Mouse (Mus musculus) embryonic facial prominence, embryonic 12.5 days (tissue): ENCODE measurements around the gene Mia2. TPM values are rescaled to one million over a fixed set of nuclear protein-coding genes. Genes with fewer than 3 reads are reported as not detected.
"Not testable (repeated sequence)": the region's sequence is repeated elsewhere in the genome, so short reads cannot be mapped to it uniquely, and the experiment has no call there.

Source experiments
- ATAC-seq: fragments of 200-750 bp; cut with Nextera tagmentation; 2 replicates; pipeline ENCODE4 v1.8.0; 2017; ENCODE audit not compliant: insufficient number of reproducible peaks, insufficient read depth, low FRiP score, low TSS enrichment
- H3K27ac ChIP-seq: fragments of 300-500 bp; sonication (generic); 2 replicates; pipeline ENCODE4 v1.5.1; 2016; ENCODE audit warnings: mild to moderate bottlenecking
- H3K27me3 ChIP-seq: fragments of 300-500 bp; sonication (generic); 2 replicates; pipeline ENCODE4 v1.6.1; 2016; ENCODE audit warnings: mild to moderate bottlenecking, moderate library complexity
- H3K36me3 ChIP-seq: fragments of 300-500 bp; sonication (generic); 2 replicates; pipeline ENCODE4 v1.6.1; 2016; ENCODE audit warnings: mild to moderate bottlenecking
- H3K4me1 ChIP-seq: fragments of 300-500 bp; sonication (generic); 2 replicates; pipeline ENCODE4 v1.6.1; 2016
- H3K4me2 ChIP-seq: fragments of 300-500 bp; sonication (generic); replicated peaks from 2 replicates; pipeline ENCODE4 v1.6.1; 2016; ENCODE audit warnings: mild to moderate bottlenecking, moderate library complexity
- H3K4me3 ChIP-seq: fragments of 300-500 bp; sonication (generic); 2 replicates; pipeline ENCODE4 v1.5.1; 2016; ENCODE audit warnings: mild to moderate bottlenecking
- H3K9ac ChIP-seq: fragments of 300-500 bp; sonication (generic); 2 replicates; pipeline ENCODE4 v1.6.1; 2016; ENCODE audit warnings: mild to moderate bottlenecking, moderate library complexity
- H3K9me3 ChIP-seq: fragments of 300-500 bp; sonication (generic); 2 replicates; pipeline ENCODE4 v1.6.1; 2016; ENCODE audit warnings: mild to moderate bottlenecking, moderate library complexity
- WGBS: fragments of 180-500 bp; shearing (Covaris S2); methylation state at CpG from one replicate; pipeline ENCODE4 v1.1.7; 2016; 5-methylcytosine and 5-hydroxymethylcytosine counted together
- polyA plus RNA-seq: library from polyadenylated mRNA; unstranded; fragments of >200 nt; fragmentation: Nextera tagmentation; extraction: Ambion mirVana; gene quantifications from 2 replicates; pipeline ENCODE4 v1.2.1, GENCODE M21; 2016

Gene Mia2
- 58.0 and 60.3 TPM in 2 replicates for polyA plus RNA-seq

GRCm38 (mm10) chr12:59095104-59096025 is at the start of gene Mia2:
Mia2 (plus strand) TSS chr12:59095799.
- H3K36me3 ChIP-seq = no peaks in the 10 kb centered on the region
- no peaks in the 10 kb centered on the region for H3K4me1 ChIP-seq
- H3K27ac ChIP-seq = no peak within 1 kb of the TSS
- H3K4me3 ChIP-seq = no peak within 1 kb of the TSS
- H3K9me3 ChIP-seq = no peaks in the 10 kb centered on the region
- H3K27me3 ChIP-seq = no peaks in the 10 kb centered on the region
- H3K9ac ChIP-seq = no peak within 1 kb of the TSS
- no peak for ATAC-seq
- no peak within 1 kb of the TSS for H3K4me2 ChIP-seq
- WGBS = 84% methylated on average over 19 of the region's 19 CpGs

- no peak for ATAC-seq
- Histone ChIP-seq H3K9ac (no peak overlapping the region), H3K36me3 (peaks cover 46% of the 10 kb centered on the region; the same call in 1 of the 2 replicates), H3K4me2 (no peak overlapping the region), H3K9me3 (no peaks in the 10 kb centered on the region), H3K27ac (no peak overlapping the region), H3K4me1 (no peaks in the 10 kb centered on the region), H3K4me3 (no peak overlapping the region), H3K27me3 (no peaks in the 10 kb centered on the region)
- 96% methylated on average over 3 of the region's 3 CpGs for WGBS
These were observed 43.1 kb upstream of the Mia2 start for GRCm38 (mm10) chr12:59052470-59052869.

- no peaks in the 10 kb centered on the region for H3K9me3 ChIP-seq
- ATAC-seq = no peak
- H3K4me2 ChIP-seq = no peak overlapping the region
- H3K27me3 ChIP-seq = no peaks in the 10 kb centered on the region
- WGBS = 96% methylated on average over 5 of the region's 5 CpGs
- no peak overlapping the region for H3K27ac ChIP-seq
- H3K9ac ChIP-seq = no peak overlapping the region
- no peaks in the 10 kb centered on the region for H3K4me1 ChIP-seq
- H3K36me3 ChIP-seq = peaks cover 43% of the 10 kb centered on the region; the same call in 1 of the 2 replicates
- no peak overlapping the region for H3K4me3 ChIP-seq
These were observed 42.4 kb upstream of the Mia2 start for GRCm38 (mm10) chr12:59053166-59053565.

- Histone ChIP-seq H3K4me3 (no peak overlapping the region), H3K9ac (no peak overlapping the region), H3K4me1 (no peaks in the 10 kb centered on the region), H3K4me2 (no peak overlapping the region), H3K36me3 (peaks cover 39% of the 10 kb centered on the region; the same call in 1 of the 2 replicates), H3K9me3 (no peaks in the 10 kb centered on the region), H3K27me3 (no peaks in the 10 kb centered on the region), H3K27ac (no peak overlapping the region)
- ATAC-seq = no peak
These were observed 41.6 kb upstream of the Mia2 start for GRCm38 (mm10) chr12:59053976-59054375.

GRCm38 (mm10) chr12:59055196-59055850 is 40.3 kb upstream of the Mia2 start:
- peaks cover 3% of the 10 kb centered on the region; the same call in 1 of the 2 replicates for H3K4me1 ChIP-seq
- no peak overlapping the region for H3K9ac ChIP-seq
- 82% methylated on average over 4 of the region's 4 CpGs for WGBS
- H3K36me3 ChIP-seq = peaks cover 34% of the 10 kb centered on the region; the same call in 1 of the 2 replicates
- no peak overlapping the region for H3K27ac ChIP-seq
- H3K27me3 ChIP-seq = no peaks in the 10 kb centered on the region
- H3K9me3 ChIP-seq = no peaks in the 10 kb centered on the region
- H3K4me3 ChIP-seq = no peak overlapping the region
- ATAC-seq = no peak
- no peak overlapping the region for H3K4me2 ChIP-seq

- H3K9me3 ChIP-seq = no peaks in the 10 kb centered on the region
- H3K4me1 ChIP-seq = peaks cover 7% of the 10 kb centered on the region; the same call in 1 of the 2 replicates
- no peak for ATAC-seq
- no peaks in the 10 kb centered on the region for H3K27me3 ChIP-seq
- no peak overlapping the region for H3K4me3 ChIP-seq
- no peak overlapping the region for H3K4me2 ChIP-seq
- H3K9ac ChIP-seq = no peak overlapping the region
- no peak overlapping the region for H3K27ac ChIP-seq
- H3K36me3 ChIP-seq = peaks cover 34% of the 10 kb centered on the region; the same call in 1 of the 2 replicates
- 97% methylated on average over 11 of the region's 11 CpGs for WGBS
These were observed 39.4 kb upstream of the Mia2 start for GRCm38 (mm10) chr12:59056222-59056621.

- not testable (repeated sequence) for H3K27me3 ChIP-seq, H3K9me3 ChIP-seq, H3K27ac ChIP-seq, ATAC-seq, H3K4me2 ChIP-seq, H3K4me1 ChIP-seq, H3K4me3 ChIP-seq, H3K9ac ChIP-seq
- WGBS = 84% methylated on average over 5 of the region's 5 CpGs
- peaks cover 26% of the 10 kb centered on the region; the same call in 1 of the 2 replicates for H3K36me3 ChIP-seq
These were observed 37.4 kb upstream of the Mia2 start for GRCm38 (mm10) chr12:59058242-59058641.

- ATAC-seq = no peak
- H3K4me2 ChIP-seq = peak overlapping the region; percentile 69
These were observed 35.3 kb upstream of the Mia2 start for GRCm38 (mm10) chr12:59060322-59060721.

GRCm38 (mm10) chr12:59060993-59061595 is 34.5 kb upstream of the Mia2 start, which contains the start of gene Trappc6b:
Trappc6b (minus strand) TSS chr12:59061472.
- Histone ChIP-seq H3K9ac (peak within 1 kb of the TSS; percentile 85), H3K4me1 (peaks cover 7% of the 10 kb centered on the region; the same call in 1 of the 2 replicates), H3K4me2 (peak within 1 kb of the TSS; percentile 69), H3K36me3 (peaks cover 14% of the 10 kb centered on the region; the same call in 1 of the 2 replicates), H3K4me3 (peak within 1 kb of the TSS; percentile 90), H3K27me3 (no peaks in the 10 kb centered on the region), H3K27ac (peak within 1 kb of the TSS; percentile 92), H3K9me3 (no peaks in the 10 kb centered on the region)
- 1% methylated on average over 45 of the region's 49 CpGs for WGBS
- peak; percentile 97 for ATAC-seq

More at GRCm38 (mm10) chr12:59060322-59060721, 35.3 kb upstream of the Mia2 start:
- Histone ChIP-seq H3K4me3 (peak overlapping the region; percentile 90), H3K9me3 (no peaks in the 10 kb centered on the region), H3K9ac (peak overlapping the region; percentile 85), H3K27ac (peak overlapping the region; percentile 92), H3K4me1 (peaks cover 7% of the 10 kb centered on the region; the same call in 1 of the 2 replicates), H3K36me3 (peaks cover 20% of the 10 kb centered on the region; the same call in 1 of the 2 replicates), H3K27me3 (no peaks in the 10 kb centered on the region)
- 53% methylated on average over 4 of the region's 4 CpGs for WGBS

- H3K27ac ChIP-seq = no peak overlapping the region
These were observed 30.8 kb upstream of the Mia2 start for GRCm38 (mm10) chr12:59064837-59065236.

GRCm38 (mm10) chr12:59065776-59066175 is 29.8 kb upstream of the Mia2 start:
- Histone ChIP-seq H3K4me1 (peaks cover 5% of the 10 kb centered on the region; the same call in 1 of the 2 replicates), H3K4me2 (peak overlapping the region; percentile 51), H3K27me3 (no peaks in the 10 kb centered on the region), H3K27ac (no peak overlapping the region; the same call in 1 of the 2 replicates), H3K9me3 (no peaks in the 10 kb centered on the region), H3K36me3 (peaks cover 25% of the 10 kb centered on the region), H3K4me3 (no peak overlapping the region), H3K9ac (no peak overlapping the region)
- ATAC-seq = no peak
- WGBS = 72% methylated on average over 3 of the region's 3 CpGs

More at GRCm38 (mm10) chr12:59064837-59065236, 30.8 kb upstream of the Mia2 start:
- Histone ChIP-seq H3K36me3 (peaks cover 18% of the 10 kb centered on the region), H3K4me3 (no peak overlapping the region), H3K9me3 (no peaks in the 10 kb centered on the region), H3K27me3 (no peaks in the 10 kb centered on the region), H3K4me2 (no peak overlapping the region), H3K4me1 (peaks cover 11% of the 10 kb centered on the region), H3K9ac (no peak overlapping the region)
- ATAC-seq = no peak
- 70% methylated on average over 8 of the region's 8 CpGs for WGBS
